Mouse (Mus musculus): Measurements from ENCODE around the gene Cib4.
A peak's percentile ranks its signal among the peaks of the same experiment; 100 is the strongest.

The Cib4 gene

DNA sequence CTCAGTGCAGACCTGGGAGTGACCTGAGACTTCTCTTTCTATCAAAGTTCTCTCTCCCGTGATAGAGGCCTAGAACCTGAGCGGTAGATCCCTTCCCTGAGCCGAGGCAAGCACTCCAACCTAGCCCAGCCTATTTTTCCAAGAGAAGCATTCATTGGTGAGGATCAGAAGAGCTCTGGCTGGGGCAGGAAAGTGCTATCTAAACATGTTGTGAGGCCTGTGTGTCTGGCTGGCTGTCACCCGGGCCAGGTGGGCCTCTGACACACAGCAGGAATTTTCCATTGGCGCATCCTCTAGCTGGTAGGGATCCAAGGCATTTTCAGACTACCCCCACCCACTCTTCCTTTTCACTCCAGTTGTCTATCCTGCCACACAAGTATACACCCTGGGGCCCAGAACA lies 26.2 kb upstream of the Cib4 start:
- no peak for DNase-seq (ENCODE audit: low spot score)

DNA sequence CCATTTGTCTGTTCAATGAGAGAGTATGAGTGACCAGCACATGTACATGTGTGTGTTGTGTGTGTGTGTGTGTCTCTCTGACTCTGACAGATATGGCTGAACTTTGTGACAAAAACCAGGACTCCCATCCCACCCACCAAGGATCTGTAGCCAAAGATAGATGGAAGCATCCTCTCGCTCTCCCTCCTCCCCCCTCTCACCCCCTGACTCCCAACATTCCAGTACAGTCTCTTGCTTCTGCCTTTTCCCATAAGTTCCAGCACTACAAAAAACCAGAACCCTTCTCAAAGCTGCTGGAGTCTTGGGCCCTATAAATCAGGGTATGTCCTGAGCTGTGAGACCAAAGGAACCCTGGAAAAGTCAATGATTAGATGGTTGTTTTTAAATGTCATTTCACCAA lies 22.8 kb upstream of the Cib4 start:
- no peak for DNase-seq (ENCODE audit: low spot score)

DNA sequence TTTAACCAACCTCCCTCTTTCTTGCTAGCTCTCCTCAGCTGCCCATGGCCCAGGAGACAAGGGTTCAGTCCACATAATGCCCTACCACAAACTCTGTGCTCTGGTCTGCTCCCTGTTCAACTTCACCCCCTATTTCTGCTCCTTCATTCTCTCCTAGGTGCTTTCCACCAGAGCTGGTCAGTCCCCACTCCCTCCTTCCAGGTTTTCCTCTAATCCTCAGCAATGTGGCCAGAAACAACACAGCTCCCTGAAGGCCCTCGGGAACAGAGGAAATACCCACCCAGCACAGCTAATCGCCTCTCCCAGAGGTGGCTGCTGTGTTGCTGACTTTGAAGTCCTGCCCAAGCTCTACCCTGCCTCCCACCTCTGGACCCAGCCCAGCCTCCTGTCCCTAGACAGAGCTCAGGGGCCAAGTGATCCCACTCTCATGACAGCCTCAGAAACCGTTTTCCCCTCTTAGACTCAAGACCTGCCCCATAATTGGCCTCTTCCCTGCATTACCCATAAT lies 14.4 kb upstream of the Cib4 start:
- DNase-seq (ENCODE audit: low spot score) = no peak

DNA sequence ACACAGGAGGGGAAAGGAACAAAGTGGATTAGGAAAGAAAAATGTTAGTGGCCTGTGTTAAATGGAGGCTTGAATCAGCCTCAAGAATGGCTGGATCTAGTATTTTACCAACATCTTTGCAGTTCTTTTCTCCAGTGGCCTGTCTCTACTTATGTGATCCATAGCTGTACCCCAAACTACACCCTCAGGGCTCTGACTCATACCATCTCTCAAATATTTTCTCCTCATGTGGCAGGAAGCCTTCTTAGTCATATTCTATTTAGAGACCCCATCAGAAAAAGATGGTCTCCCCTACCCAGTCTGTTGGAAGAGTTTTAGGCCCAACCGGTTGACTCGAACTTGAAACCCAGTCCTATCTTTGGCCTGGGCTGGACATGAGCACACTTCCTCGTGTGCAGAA lies 13.8 kb upstream of the Cib4 start:
- DNase-seq (ENCODE audit: low spot score) = no peak

DNA sequence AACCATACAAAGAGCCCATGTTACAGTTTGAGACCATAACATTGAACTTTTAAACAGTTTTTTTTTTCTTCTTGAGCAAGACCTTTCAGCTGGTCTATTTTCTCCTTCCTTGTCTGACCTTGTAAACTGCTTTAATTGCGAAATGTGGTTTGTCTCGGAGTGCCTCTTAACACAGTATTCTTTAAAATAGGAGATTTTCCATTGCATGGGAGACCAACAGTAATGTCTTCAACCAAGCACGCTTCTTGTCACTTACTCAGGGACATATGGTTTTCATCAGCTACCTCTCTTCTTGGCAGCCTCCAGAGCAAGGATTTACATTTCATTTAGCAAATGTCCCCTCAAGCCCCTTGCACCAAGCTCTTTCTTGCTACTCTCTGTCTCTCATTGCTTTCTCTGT lies 10.6 kb upstream of the Cib4 start:
- DNase-seq (ENCODE audit: low spot score) = no peak

DNA sequence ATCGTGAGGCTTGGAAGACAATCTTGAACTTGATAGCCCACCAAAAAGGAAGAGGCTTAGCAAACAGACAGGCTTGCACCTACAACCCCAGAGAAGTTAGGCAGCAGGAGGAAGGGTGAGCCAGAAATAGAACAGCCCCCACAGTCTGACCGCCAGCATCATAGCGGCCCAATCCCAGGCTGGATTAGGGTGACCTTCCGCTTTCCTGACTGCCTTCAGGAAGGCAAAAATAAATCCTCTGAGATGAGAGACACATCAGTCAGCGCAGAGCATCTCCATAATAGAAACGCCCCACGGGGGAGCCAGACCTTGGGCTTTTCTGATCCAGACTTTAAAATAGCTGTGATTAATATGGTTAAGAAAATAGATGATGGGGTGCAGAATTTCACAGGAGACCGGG lies 9.3 kb upstream of the Cib4 start:
- no peak for DNase-seq (ENCODE audit: low spot score)

DNA sequence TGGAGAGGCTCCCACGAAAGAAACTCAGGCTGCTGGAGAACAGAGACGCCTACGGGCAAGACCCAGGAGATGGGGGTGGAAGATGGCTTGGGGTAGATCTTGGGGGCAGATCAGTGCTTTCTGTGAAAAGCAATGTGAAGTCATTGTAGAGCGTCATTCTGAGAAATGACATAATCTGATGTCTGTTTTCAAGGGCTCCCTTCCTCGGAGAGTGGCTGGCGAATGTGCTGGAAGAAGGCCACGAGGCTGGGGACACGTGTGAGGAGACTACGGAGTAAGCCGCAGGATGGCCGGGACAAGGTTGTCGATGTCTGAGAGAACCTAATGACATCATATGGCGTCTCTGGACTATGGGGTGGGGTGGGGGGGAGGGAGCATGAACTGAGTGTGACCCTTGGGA lies 8.3 kb upstream of the Cib4 start:
- DNase-seq (ENCODE audit: low spot score) = no peak

DNA sequence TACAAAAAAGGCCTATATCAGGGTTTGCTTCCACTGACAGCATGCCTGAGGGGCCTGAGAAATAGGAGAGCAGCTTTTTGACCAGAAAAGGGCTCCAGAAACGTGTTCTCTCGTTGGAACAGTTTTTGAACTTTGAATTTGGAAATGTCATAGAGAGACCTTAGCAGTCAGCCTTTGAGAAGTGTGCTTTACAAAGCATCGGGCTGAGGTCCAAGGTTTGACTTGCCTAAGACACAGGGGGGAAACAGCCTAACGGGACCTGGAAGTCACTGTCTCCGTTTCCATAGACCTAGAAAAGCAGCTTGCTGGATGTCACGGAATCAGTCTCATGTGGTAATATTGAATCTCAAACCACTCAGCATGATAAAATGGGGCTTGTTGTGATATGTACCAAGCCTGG lies 6.4 kb upstream of the Cib4 start:
- DNase-seq (ENCODE audit: low spot score) = no peak

DNA sequence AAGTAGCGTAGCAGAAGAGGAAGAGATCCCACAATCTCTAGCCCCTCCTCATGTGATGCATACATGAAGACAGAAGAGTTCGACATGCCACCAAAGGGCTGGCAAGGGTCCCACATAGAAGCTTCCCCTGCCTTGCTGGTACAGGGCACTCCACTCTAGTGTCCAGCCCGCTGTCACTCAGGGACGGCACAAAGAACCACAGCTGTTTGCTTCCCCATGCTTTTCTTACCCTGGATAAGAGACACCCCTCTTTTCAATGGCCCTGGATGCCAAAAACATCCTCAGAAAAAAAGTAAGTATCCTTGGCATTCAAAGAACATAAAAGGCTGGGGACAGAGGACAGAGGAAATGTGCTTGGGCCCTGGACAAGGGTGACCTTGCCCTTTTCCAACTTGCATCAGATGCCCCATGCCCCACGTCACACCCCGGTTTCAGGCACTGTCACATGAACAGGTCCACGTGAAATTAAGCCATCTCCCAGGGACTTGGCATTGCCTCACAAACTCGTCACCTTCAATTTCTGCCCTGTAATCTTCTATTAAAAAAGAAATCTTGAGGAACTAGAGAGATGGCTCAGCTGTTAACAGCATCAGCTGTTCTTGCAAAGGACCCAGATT lies 5.5 kb upstream of the Cib4 start:
- no peak for DNase-seq (ENCODE audit: low spot score)

DNA sequence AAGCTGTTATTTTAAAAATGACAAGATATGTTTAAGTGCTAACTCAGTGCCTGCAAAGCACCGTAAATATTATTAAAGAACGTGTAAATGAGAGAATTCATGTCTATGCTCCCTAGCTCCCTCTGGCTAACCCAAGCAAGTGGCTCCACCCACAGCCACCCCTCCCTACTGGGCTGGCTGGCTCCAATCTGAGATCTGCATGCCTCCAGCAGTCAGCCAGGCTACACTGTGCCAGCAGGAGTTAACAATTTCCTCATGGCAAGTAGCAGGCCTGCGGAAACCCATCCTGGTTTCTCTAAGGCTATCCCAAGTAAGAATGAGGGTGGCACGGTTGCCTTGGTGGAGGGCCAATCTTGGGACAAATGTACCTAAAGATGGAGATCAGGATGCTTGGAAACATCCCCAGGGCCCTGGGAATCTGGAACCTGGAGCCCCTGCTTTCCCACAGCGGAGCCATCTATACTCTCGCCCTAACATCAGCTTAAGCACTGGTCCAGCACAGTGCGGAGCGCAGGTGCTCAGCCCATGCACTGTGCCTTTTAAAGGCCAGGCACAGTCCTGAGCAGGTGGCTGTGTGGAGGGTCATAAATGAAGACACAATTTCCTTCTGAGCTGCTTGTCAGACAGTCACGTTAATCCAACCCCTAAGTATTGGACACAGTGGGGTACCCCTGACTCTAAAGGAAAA lies 4.8 kb upstream of the Cib4 start:
- DNase-seq (ENCODE audit: low spot score) = no peak

DNA sequence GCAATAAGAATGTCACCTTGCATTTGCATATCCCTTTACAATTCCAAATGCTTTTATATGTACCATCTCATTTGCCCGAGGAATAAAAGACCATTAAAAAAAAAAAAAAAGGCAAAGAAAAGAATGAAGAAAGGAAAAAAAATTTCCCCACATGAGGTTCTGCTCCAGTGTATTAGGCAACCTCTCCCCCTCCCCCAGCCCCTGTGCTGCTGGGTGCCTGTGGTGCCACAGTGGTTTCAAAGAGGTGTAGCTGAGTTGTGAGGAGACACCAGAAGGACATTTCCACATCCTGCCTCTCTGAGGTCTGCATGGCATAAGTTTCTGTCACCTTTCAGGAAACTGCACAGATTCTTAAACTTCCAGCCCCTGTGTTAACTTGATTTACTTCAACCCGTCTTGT lies 3.0 kb upstream of the Cib4 start:
- no peak for DNase-seq (ENCODE audit: low spot score)

DNA sequence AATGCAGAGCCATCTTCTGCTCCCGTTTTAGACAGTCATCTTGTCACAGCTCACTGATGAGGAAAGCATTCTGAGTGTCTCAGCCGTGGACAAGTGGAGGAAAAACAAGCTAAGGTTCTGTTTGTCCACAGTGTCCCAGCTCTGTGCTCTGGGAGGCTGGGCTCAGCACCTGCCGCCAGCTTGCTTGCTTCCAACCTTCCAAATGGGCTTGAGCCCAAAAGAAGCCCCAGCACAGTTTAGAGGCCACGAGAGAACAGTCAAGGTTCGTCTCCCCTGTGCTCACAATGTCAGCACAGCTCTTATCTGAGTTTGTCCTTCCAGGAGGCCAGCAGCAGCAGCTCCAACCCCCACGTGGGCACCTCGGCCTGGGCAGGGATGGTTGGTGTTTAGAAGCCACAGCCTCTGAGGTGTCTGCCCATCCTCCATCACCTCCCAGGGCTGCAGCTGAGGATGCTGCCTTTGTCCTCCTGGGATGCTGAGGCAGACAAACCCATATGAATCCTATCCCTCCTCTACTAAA lies 9.5 kb downstream of the Cib4 start:
- no peak for DNase-seq (ENCODE audit: low spot score)

DNA sequence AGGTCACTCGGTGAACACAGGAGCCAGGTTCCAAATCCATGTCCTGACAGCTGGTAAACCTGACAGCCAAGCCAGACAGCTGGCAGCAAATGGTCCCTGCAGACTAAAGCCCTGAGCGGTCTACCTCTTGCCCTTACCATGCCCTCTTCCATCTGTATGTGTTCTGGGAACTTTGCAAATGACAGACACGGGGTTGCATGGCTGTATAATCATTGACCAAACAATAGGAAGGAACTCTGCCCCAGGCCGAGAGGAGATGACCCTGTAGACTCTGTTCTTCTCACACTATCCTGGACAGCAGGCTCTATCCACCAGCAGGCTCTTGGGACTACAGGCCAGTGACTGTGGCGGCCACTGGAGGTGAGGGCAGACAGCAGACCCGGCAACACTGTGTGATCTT lies 11.0 kb downstream of the Cib4 start:
- no peak for DNase-seq (ENCODE audit: low spot score)

DNA sequence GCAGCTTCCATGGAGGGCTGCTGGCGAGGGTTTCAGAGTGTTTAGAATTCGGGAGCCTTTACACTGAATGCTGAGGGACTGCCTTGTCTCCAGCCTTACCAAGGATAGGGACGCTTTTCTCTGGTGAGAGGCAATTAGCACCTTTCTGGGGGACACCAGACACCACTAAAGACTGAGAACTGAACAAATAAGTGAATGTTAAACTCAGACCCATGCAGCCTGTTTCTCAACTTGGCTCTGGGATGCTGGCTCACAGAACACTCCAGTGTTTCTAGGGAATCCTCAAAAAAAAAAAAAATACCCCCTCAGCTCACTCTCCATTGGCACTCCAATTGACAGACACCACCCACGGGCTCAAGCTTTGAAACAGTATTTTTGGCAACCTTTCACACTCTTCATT lies 16.7 kb downstream of the Cib4 start:
- DNase-seq (ENCODE audit: low spot score) = no peak

DNA sequence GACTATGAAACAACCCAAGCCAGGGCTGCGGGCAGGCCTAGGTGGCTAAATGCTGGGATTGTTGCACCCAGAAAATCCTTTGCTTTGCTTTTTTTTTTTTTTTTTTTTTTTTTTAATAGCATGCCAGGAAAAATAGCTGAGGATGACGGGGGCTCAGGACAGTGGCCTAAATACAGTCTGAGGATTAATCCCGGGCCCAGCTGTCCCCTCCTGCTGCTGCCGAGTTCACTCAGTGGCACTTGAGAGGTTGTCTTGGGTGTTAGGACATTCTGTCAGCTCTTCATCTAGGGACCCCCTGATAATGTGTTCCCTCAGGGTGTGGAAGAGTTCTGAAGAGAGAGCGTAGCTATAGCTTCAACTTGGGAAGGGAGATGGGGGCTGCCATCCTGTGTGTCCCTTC lies 18.5 kb downstream of the Cib4 start:
- DNase-seq (ENCODE audit: low spot score) = no peak

DNA sequence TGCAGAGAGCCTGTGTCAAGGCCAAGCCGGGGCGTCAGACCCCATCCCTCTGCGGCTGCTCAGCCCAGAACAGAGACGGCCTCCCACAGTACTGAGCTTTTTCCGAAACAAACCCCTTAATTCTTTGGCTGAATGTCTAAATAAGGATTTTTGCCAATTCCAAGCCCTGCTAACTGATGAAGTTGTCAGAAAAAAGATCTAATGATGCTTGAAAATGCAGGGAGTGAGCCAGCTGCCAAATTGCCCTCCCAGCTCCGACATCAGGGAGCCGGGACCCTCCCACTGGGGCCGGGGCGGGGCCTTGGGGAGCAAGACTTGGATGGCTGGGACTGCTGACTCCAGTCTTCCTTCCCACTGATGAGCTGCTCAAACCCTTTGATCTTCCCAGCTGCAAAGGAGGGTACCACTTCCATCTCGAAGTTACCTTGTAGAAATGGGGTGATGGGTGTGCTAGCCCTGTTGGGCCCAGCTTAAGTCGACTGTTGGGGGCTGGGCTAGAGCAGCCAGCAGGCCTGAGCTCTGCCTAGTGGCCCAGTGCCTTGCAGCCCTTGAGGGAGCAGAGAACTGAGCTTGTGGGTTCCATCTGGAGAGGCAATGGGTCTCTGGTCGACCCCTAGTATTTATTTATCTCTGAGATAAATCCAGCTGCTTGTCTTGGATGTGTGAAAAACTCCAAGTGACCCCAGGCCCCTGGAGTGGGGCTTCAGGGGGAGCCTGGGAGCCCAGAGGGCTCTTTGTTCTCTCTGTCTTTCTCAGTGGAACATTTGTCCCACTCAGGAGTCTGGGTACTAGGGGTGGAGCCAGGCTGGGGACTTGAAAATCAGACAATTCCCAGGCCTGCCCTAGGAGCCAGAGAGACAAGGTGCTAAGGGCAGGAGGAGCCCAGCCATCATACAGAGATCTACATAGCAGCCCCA lies 19.5 kb downstream of the Cib4 start:
- peak; percentile 18 for DNase-seq (ENCODE audit: low spot score)

DNA sequence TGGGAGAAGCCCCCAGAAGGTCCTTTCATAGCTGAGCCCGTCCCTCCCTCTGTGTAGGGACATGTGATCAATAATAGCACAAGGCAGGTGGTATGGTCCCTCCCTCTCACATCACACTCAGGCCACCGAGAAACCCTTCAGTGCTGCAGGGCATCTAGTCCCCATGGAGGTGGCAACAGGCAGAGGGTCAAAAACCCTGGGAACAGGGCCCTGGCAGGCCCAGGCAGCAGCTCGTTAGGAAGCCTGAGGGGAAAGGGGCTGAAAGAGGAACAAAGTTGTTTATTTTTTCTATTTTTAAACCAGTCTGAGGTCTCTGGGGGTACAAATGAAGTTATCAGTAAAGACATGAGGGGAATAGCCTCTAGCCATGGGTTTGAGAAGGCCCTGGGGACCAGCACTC lies 21.4 kb downstream of the Cib4 start:
- no peak for DNase-seq (ENCODE audit: low spot score)

DNA sequence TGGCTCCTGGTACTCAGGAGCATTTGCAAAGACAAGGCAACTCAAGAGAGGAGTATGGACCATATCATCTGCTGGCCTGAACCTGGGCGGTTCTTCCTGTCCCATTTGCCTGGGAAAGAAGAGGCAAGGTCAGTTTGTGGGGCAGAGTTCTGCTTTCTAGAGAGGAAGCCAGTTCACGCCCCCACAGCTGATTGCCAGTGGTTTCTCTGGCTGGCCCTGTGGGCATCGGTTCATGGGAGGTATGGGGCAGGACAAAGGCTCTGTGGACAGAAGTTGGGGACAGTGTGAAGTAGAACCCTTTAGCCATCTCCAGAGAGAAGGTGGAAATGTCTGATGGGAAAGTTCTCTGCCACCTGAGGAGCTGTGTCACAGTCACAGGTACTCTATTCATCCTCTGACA lies 22.5 kb downstream of the Cib4 start:
- DNase-seq (ENCODE audit: low spot score) = no peak

DNA sequence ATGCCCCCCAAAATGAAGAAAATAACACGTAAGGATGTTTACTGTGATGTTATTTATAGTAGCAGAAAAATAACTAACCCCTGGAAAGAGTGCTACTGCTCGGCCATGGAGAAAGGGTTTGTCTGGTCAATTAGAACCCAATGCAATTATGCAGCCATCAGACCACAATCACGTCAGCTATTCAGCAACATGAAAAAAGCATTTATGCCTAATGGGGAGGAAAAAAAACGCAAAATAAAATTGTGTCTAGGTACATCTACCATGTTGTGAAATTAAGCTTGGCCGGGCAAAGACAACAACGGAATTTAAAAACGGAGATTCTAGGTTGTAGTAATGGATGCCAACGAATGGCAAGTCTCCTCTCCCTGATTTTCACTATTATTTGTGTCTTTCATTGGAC lies 23.2 kb downstream of the Cib4 start:
- DNase-seq (ENCODE audit: low spot score) = no peak

DNA sequence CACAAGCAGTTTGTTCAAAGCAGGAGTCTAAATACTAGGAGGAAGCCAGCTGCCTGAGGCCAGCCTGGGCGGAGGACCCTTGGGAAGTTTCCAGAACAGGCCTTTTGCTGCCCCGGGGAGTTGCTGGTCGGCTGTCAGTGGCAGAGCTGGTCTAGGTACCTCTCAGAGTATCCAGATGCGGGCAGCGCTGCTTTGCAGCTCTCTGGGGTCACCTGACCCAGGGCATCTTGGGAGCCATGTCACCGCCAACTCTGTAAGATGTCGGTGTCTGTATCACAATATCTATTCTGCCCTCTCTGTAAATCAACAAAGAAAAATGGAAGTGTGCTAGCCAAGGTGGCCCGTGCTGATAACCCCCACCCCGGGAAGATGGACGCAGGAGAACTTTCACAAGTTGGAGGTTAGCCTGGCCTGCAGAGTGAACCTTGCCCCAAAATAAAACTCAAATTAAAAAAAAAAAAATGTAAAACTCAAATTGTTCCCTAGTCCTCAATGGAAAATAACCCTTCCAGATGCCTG lies 25.4 kb downstream of the Cib4 start:
- no peak for DNase-seq (ENCODE audit: low spot score)

DNA sequence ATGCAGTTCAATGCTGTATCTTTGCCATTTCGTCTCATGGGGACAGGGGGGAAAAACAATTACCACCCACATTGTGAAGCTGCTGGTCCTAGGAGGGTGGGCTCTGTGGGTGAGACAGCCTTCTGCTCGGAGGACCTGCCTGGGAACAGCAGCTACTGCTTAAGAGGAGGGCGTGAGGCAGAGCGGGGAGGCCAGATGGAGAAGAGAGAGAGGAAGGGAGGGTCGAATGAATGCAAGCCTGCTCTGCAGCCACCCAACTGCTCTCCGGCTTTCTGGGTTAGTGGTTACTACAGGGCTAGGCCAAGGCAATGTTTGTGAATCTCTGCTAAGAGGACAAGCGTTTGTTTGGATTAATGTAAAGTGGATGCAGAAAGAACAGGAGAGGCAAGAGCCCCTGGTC lies 26.1 kb downstream of the Cib4 start:
- DNase-seq (ENCODE audit: low spot score) = no peak

DNA sequence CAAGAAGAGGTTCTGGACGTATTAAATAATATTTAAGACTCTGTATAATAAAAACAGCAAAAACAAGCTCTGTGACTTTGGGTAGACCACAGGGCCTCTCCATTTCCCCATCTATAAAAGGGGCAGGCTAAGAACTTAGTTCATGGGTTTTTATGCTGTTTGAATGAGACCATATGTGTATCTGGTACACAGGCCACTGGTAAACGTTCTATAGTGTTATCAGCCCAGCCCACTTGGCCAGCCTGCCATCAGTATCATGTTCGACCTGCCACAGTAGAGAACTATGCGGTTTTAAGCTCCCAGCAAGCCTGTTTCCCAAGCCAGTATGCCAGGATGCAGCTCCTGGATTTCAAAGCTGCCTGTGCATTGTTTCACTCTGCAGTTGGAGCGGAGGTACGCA lies 27.1 kb downstream of the Cib4 start:
- DNase-seq (ENCODE audit: low spot score) = no peak

DNA sequence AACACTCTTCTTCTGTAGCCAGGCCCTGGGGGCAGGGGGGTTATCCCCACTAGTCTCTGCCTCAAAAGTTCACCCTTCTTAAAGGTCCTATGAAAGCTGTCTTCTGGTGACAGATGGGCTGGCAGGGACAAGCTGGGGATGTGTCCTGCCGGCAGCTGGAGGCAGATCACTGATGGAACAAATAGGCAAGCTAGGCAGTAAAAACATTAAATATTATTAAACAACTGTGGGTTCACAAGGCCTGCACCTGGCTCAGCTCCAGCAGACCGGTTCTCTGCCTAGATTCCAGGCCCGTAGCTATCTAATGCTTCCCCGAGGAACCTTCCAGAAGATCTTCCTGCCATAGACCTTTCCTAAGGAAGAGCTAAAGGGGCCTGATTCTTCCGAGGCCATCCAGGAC lies 27.5 kb downstream of the Cib4 start:
- DNase-seq (ENCODE audit: low spot score) = no peak
